Mouse (Mus musculus) liver, postnatal 0 days (tissue): ENCODE measurements around the gene Fam163b.

ENCODE experiments used
- CTCF ChIP-seq: sonication (generic); IDR thresholded peaks from 2 replicates; pipeline ENCODE4 v1.5.1; 2016; ENCODE audit warnings: antibody characterized with exemption, low read depth
- EP300 ChIP-seq: IDR thresholded peaks from 2 replicates; pipeline ENCODE4 v1.6.1; 2016; ENCODE audit warnings: antibody characterized with exemption, low read depth, mild to moderate bottlenecking

DNA sequence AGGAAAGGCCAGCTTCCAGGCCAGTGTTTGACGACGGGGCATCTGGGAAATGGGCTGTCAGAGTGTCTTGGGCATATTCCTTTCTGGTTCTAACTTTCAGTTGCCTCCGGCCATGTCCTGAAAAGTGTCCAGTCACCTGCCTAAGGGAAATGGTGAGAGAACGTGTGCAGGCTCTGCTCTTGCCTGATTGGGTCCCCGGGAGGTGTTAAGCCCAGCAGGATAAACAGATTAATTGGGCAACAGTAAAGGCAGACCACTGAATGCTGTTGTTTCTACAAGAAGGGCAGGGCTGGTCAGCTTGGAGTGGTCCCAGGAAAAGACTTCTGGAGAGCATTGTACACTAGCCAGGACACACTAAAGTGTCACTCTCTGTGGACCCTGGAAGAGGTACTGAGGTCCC is 53.6 kb downstream of the Fam163b start:
- TF ChIP-seq CTCF (no peak), EP300 (no peak)
